Mouse (Mus musculus) lung, postnatal 0 days (tissue): Measurements from ENCODE around the gene Eftud2.

Source experiments
- CTCF ChIP-seq: IDR thresholded peaks from 2 replicates; pipeline ENCODE4 v1.5.1; 2016; ENCODE audit warnings: antibody characterized with exemption, mild to moderate bottlenecking
- EP300 ChIP-seq: IDR thresholded peaks from 2 replicates; pipeline ENCODE4 v1.6.1; 2016; ENCODE audit warnings: antibody characterized with exemption, mild to moderate bottlenecking, control low read depth

- TF ChIP-seq EP300, result no peak
- TF ChIP-seq CTCF, result peak; percentile 91
These were observed 12.3 kb upstream of the Eftud2 start for GRCm38 (mm10) chr11:102893015-102893651.
